Mouse (Mus musculus): ENCODE measurements around the gene Rspry1.

The Rspry1 gene

DNA sequence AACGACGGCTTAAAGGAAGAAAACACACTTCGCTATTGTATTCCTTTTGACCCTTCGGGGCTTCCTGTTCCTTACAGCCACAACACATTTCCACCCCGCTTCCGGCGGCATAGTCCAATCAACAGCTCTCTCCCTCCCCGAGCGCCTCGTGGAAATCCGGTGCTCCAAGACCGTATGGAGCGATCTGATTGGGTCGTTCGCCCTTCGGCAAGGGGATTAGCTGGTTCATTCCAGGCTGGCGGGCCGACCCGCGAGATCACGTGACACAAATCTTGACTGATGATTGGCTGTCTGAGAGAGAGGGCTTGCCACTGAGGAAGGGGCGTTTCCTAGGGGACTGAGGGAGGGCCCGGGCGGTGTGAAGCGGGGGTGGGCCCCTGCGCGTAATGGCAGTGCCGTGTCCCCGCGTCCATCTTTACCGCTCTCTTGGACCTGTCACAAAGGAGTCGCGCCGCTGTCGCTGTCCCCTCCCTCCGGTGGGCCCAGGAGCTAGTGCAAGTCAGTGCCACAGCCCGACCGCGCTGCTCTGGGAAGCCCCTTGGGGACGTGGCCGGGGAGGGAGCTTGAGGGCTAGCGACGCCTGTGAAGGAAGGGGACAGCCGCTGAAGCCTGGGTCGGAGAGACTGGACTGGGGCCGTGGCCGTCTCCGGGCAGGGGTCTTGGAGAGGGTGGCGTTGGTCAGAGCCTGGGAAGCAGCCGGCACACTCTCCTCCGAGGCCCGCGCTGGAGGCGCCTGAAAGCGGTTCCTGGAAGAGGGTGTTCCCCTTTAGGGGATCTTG is at the start of gene Rspry1, which contains the start of gene Fam192a:
Rspry1 (plus strand) TSS at position 331 of the 779 bp plus-strand sequence.
Fam192a (minus strand) TSS at position 391 of the 779 bp plus-strand sequence.
- DNase-seq: peak; percentile 100

DNA sequence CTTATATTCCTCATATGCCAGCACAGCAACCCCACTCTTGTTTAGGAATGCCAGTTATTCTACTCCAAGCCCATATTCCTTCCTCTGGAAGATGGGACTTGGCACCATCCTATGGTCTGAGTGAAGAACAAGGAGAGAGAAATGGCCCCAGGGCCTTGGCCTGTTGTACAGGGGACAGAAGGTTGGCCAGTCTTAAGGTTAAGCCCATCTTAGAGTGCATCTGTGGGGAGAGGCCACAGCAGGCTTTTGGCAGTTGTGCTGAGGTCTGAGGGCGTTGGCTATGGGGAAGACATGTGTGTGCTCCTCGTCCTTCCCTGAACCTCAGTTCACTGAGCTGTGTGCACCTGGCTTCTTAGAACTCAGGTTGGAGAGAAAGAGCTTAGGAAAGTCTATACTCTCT is 49.0 kb upstream of the Rspry1 start:
- DNase-seq: no peak

DNA sequence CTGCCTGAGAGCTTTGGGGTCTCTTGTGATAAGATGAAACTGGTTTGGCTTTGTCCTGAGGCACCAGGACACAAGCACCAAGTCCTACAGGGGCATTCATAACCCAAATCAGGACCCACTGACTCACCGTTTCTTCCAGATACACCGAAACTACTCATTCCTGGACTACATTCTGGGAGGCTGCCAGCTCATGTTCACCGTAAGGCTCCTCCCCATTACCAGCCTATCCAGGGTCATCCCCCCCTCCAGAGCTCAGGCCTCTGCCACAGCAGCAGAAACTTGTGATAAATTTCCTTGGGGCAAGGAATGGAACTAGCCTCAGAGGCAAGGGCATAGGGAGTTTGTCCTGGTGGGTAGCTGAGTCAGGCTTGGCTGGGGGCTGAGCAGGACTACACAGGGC is 44.5 kb upstream of the Rspry1 start:
- DNase-seq: no peak

DNA sequence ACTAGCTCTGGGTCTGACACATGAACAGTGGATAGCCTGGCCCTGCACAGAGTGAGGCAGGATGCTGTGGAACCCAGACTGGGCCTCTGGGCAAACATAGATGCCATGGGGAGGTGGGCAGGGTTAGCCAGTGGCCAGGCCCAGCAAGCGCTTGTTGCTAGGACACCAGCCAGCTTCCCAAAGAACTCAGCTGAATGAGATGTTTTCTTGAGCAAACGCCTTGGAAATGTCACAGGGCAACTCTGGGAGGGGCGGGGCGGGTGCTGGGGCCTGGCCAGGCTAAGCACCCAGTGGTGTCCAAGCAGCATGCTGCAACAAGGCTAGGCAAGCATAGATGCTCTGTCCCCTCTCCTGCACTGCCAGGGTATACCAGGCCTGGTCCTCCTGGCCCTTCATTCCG is 40.5 kb upstream of the Rspry1 start:
- DNase-seq: no peak

DNA sequence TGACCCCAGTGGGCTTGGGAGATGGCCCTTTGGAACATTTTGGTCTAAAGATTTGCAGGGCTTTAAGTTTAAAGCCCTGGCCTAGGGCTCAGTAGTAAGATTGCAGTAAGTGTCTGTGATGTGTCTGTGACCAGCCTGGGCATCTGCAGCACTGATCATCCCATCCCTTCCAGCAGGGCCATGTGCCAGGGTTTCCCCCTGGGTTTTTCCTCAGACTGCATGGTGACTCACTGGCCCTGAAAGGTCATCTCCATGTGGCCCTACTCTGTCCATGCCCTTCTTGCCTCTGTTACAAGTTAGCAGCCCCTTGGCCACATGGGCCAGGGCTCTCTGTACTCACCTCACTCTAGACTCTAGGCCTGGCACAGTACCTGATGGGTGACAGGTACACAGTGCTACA is 37.3 kb upstream of the Rspry1 start:
- no peak for DNase-seq

DNA sequence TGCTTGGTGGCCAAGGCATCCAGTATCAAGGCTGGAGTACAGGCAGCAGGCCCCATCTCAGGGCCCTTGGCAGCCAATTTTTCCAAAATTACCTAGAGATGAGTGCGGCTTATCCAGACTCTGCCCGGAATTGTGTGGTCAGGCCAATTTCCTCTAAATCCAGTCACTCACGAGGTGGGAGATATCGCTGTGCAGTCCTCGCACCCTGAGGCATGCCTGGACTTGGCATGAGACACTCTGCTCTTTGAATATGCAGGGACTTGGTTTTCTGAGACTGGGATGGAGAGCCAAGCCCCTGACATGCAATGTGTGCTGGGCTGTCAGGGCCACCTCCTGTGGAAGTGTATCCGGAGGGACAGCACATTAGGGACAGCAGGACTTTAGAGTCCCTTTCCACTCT is 35.7 kb upstream of the Rspry1 start:
- DNase-seq: no peak

DNA sequence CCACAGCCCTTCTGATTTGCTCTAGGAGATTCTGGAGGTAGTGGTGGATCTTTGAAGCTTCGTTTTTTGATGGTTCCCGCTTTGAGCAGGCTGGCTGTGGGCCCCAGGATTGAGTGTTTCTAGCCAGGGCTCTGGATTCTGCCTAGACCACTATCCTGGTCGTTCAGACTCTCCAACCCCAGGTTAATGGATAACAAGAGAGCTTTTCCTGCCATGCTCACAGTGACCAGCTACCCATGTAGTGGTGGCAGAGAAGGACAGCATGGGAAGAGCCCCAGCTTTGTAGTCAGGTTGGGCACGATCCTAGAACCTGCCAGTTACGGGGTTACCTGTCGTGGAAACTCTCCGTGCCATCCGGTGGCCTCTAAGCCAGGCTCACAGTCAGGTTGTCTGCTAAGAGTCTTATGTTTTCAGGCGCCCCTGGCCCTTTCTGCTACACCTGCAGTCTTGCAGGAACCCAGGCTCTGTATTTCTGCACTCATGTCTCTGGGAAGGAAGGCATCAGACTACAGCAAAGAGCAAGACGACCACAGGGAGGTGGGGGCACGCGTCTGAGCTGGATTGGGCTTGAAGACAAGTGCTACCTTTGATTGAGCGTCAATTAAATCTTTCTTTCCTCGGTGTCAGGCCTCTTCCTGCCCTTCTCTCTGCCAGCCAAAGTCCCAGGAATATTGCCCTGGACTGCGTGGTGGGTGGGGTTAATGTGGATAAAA is 35.1 kb upstream of the Rspry1 start:
- peak; percentile 17 for DNase-seq

DNA sequence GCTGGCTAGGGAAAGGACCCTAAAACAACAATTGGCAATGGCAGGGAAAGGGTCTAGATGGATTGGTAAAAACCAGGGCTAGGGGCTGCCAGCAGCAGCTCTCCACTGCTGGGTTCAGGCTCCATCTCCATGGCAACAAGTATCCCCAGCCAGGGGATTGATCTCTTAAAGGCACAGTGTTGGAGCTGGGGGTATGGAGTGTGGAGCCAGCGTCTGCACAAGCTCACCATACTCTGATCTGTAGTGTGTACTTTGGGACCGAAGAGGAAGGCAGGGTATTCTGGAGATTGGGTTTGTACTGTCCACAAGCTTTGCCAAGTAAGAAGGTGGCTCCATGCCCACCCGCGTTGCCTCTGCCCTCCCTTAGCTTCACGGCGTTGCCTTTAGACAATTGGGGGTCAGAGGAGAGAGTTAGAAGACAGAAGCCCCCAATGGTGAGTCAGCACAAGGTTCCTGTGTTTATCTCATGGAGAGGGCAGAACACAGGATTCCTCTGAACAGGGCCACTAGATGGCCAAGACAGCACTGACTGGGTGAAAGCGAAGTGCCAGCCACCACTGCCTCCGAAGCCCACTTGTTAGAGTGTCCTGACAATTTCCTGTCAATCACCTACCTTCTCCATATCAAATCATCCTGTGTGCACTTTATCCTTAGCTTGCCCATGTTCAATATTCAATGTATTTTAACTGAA is 34.4 kb upstream of the Rspry1 start:
- no peak for DNase-seq

DNA sequence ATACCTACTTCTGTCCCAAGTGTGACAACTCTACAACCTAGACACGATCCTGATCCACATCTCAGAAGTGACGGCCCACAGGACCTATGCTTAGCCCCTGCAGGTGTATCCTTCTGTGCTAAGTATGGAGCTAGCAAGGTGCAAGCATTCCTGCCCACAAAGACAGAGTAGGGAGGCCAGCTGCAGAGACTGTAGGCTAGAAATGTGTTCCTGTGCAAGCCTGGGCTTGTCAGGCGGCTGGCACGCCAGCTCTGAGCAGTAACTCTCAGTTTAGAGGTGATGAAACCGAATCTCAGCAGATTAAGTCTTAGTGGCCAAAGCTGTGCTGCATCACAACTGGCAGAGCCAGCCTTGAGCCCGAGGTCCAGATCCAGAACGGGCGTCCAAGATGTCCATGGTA is 33.6 kb upstream of the Rspry1 start:
- no peak for DNase-seq

DNA sequence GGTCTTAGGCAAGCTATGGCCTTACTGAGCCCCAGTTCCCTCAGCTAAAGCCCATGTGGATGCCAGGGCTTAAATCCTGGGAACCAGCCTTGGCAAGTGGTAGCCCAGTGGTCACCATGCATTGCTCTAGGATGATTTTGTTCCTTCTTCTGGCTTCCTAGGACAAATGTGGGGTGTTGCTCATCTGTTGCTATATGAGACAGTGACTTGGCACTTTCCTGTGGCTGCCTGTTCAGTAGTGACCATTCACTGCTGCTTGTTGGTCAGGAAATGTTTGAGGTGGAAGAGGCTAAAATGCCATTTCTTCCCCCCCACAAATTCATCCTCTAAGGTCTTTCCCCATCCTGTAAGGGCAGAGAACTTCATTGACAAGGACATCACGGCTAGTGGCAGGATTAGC is 32.3 kb upstream of the Rspry1 start:
- DNase-seq: no peak

DNA sequence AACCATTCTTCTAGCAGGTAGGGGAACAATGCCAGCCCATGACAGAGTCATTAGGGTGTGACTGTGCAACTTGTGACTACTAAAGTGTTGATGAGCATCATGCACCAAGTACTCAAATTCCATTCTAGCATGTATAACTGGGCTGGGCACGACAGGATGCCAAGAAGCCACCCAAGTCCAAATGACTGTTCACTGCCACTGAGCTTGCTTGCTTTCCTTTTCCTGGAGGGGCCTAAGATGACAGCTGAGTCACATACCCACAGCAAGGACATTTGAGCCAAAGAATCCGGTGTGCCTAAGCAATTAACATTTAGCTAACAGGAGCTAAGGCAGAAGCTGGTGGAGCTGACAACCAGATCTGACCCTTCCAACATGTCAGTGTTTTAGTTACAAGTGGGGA is 29.8 kb upstream of the Rspry1 start:
- no peak for DNase-seq

DNA sequence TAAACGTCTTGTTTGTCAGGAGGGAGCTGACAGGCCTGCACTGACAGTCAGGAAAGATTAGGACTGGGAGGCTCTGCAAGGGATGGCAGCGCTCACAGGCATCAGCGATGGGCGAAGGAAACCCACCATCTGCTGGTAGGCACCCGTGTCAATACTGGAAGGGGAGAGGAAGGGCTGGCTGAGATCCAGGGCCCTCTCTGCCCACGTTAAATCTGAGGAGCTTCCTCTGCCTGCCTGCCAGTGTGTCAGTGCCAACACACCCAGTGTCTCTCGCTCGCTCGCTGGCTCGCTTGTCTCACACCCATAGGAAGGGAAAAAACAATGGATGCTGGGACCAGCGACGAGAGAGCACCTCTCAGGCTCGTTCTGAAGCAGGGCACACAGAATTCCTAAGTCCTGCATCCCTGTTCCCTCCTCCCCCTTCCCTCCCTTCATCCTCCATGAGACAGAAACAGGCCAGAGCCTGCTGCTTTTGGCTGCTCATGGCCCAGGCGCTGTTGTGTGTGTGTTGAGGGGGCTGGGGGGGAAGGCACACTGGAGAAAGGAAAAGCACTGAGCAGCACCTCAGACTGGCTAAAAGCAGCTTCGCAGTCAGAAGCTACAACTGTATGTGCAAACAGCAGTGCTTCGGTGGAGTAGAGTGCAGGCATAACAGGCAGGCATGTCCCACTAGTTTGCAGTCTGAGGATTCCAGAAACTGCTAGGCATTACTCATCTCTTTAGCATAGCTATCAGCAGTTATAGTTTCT is 27.4 kb upstream of the Rspry1 start:
- no peak for DNase-seq

DNA sequence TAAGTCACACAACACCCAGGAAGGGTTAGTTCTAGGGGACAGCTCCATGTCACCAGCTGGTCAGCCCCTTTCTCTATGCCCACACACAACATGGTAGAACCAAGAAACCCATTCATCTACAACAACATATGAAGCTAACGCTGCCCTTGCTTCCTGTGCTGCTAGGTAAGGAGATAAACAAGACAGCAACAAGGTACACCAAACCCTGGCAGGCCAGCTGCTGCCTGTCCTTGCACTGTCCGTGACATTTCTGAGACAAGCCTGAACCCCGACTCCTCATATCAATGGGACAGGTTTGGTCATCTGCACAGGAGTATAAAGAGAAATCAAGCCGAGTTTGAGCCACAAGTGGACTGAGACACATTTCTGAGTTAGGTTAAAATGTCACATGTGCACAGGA is 26.6 kb upstream of the Rspry1 start:
- DNase-seq: no peak

DNA sequence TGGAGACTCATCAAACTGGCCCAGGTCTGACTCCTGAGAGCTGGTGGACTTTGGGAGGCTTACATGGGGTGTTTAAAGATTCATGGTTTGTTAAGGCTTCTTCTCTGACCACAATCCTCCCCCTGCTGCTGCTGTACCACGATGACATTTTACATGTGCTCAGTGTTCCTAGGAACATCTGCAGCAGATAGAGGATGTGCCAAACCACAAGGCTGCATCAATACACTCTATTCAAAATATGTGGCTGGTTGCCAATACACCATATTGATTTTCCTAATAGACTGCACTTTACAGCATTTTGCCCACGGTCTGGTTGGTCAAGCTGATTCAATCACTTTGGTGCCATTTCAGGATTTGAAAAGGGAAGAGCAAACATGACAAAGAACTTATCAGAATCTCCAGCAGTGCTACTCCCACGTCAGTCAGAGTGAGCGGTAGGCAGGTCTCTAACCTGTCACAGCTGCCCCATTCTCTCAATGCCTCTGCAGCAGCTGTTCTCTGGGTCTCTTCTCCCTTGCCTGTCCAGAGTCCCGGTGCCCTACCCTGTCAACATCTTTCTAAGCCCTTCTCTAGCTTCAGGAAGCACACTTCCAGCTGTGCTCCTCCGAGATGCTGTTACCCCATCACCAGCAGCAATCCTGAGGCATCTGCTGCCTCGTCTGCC is 19.8 kb upstream of the Rspry1 start:
- no peak for DNase-seq

DNA sequence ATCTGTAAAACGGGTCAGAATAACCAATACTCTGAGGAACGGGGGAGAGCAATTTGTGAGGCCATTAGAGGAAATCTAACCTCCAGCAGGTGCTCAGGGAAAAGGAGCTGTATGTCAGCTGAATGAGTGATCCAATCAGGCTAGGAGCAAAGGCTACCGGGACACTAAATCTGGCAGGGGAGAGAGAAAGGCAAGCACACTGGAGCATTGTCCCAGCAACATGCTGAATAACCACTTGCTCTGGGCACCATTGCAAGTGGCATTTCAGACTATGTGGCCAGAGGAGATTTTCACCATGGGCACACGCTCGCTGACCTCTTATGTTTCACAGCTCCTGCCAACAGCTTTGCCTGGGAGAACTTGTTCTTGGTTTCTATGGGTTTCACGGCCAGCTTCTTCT is 19.2 kb upstream of the Rspry1 start:
- no peak for DNase-seq

DNA sequence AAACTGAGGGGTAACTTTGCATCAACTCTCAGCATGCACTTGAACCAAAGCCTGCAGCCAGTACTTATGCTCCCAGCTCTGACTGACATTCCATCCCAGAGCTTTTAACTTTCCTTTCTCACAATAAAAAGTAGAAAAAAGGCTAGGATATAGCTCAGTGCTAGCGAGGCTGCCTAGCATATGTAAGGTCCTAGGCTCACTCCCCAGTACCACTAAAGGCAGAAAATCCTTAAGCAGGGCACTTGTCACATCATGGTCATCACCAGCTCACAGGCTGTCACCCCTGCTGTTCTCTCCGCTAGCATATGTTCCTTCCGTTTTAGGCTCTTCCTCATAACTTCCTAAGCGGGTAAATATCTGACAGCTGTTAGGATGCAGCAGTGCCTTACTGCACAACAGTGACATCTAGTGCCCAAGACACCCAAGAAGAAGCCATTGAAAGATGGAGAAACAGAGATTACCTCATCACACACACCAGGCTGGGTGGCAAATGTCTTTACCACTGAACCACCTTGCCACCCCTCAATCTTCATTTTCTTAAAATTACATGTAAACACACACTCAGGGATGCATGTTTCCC is 17.4 kb upstream of the Rspry1 start:
- peak; percentile 25 for DNase-seq

DNA sequence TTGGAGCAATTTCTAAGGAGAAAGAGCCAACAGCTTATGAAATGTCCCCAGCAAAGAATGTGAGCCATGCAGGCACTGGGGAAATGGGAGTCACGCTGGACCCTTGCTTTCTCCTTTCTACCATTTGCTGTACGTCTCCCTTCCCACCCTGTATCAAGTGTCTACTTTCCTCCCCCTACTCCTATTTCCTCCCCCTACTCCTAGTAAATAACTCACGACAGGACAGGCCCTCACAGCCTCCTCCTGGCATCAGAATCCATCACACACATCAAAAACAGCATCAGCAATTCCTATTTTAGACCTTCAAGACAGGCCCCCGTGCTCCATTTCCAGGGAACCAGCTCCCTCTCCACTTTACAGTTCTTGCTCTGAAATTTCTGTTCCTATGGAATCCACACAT is 10.0 kb upstream of the Rspry1 start:
- DNase-seq: no peak

DNA sequence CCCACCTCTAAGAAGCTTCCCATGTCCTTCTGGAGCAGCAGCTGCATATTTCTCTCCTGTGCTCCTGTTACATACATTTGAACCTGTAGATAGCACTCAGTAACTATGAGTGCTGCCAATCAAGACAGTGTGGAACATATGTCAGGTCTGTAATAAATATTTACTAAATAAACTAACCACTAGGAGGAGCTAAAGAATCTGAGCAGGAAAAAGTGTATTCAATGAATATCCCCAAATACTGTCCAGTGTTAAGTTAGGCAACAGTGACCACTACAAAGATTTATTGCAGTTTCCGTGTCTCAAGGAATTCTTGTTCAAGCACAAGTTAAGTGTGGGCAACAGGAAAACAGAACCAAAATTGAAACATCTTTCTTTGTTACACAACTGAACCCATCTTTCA is 7.5 kb upstream of the Rspry1 start:
- no peak for DNase-seq

DNA sequence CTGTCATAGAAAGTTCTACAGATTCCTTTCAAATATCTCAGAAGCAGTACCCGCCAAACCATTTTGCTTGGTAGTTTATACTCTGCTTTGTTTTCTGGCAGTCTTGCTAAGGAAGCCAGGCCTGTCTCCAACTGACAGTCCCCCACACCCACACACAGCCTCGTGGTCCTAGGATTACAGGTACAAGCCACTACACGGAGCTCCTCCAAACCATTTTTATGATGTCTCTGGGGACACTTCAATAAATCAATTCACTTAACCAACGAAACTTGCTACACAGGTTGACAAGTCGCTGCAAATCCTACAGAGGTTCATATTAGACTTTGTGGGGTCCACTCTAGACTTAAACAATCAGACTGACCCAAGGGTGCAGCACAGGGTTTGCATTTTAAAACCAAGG is 1.3 kb upstream of the Rspry1 start:
- no peak for DNase-seq

DNA sequence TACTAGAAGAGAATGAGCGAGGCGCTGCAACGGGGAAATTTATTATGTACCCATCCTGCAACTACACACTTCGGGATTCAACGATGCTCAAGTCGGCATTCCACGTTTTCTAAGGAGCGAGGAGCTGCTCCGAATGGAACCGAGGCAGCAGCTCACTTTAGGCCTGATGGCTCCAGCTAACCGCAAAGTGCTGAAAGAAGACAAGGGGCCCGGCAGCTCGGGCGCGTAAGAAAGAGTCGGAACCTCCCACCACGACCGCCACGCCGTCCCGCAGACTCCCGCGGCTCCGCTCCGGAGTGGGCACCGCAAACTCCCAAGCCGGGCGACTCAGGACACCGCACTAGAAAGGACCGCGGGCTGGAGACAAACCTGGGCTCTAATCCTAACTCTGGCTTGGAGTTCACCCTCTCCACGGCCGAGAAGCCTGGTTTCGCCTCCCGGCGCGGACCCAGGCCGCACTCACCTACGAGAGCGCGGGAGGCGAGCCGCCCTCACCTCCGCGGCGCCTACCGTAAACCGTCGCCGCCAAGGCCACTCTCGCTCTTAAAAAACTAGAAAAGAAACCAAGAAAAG is 617 bp upstream of the Rspry1 start:
- no peak for DNase-seq

DNA sequence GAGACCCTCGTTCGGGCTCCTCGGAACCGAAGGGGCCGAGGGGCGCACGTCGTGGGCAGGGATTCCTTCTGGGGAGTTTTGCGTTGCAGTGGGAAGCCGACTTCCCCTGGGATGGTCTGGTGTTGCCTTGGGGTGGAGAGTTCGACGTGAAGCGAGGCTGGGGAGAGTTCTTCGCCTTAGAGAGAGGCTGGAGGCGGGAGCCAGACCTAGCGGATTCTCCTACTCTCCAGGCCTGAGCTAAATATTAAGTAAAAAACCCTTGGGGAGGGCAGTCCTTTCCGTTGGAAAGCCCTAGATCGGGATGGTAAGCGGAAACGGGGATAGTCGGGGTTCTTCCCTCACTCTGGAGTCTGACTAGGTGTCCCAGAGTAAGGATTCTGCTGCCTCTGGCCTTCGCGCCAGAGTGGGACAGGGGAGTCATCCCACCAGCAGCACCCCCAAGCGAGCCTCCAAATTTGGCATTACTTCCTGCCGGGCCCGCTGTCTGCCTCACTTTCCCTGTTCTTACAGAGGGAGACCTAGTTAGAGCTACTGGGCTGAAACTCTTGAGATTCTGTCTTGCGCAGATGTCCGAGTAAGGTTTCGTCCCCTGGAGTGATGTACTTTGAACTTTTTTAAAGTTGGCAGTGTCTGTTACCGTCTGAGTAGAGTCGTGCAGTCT is 864 bp downstream of the Rspry1 start:
- peak; percentile 58 for DNase-seq

All from kidney, adult 11 months (tissue).